Mouse (Mus musculus): ENCODE data around the gene Tmem198. TPM values are rescaled to one million over a fixed set of nuclear protein-coding genes. Genes with fewer than 3 reads are reported as not detected.

Gene Tmem198
- polyA plus RNA-seq, 1 experiment from 2014 or later: not detected

GRCm38 (mm10) chr1:75510154-75510553 is 30.8 kb downstream of the Tmem198 start:
- 51% methylated on average over 5 of the region's 5 CpGs for WGBS (ENCODE audit: missing documents)
- H3K79me2 ChIP-seq (ENCODE audit: inconsistent target): no peaks in the 10 kb centered on the region
- H3K27ac ChIP-seq: no peak overlapping the region
- H3K36me3 ChIP-seq (ENCODE audit: inconsistent target): no peaks in the 10 kb centered on the region
- no peak overlapping the region for H3K4me3 ChIP-seq (ENCODE audit: inconsistent target)

GRCm38 (mm10) chr1:75511437-75512210 is 32.3 kb downstream of the Tmem198 start:
- WGBS (ENCODE audit: missing documents): 88% methylated on average over 4 of the region's 4 CpGs
- Histone ChIP-seq H3K27ac (no peak overlapping the region), H3K4me3 (ENCODE audit: inconsistent target) (no peak overlapping the region), H3K36me3 (ENCODE audit: inconsistent target) (no peaks in the 10 kb centered on the region), H3K79me2 (ENCODE audit: inconsistent target) (no peaks in the 10 kb centered on the region)

- 89% methylated on average over 3 of the region's 3 CpGs for WGBS (ENCODE audit: missing documents)
- no peaks in the 10 kb centered on the region for H3K79me2 ChIP-seq (ENCODE audit: inconsistent target)
- no peaks in the 10 kb centered on the region for H3K36me3 ChIP-seq (ENCODE audit: inconsistent target)
- no peak overlapping the region for H3K27ac ChIP-seq
- no peak overlapping the region for H3K4me3 ChIP-seq (ENCODE audit: inconsistent target)
Observed at GRCm38 (mm10) chr1:75512550-75512949, 33.2 kb downstream of the Tmem198 start.

GRCm38 (mm10) chr1:75516703-75517380 is 37.5 kb downstream of the Tmem198 start:
- H3K36me3 ChIP-seq (ENCODE audit: inconsistent target): no peaks in the 10 kb centered on the region
- WGBS (ENCODE audit: missing documents): 93% methylated on average over 15 of the region's 15 CpGs
- H3K4me3 ChIP-seq (ENCODE audit: inconsistent target): no peak overlapping the region
- no peak overlapping the region for H3K27ac ChIP-seq
- H3K79me2 ChIP-seq (ENCODE audit: inconsistent target): peaks cover 2% of the 10 kb centered on the region; the same call in 1 of the 2 replicates

- Histone ChIP-seq H3K79me2 (ENCODE audit: inconsistent target) (peaks cover 13% of the 10 kb centered on the region; the same call in 1 of the 2 replicates), H3K36me3 (ENCODE audit: inconsistent target) (no peaks in the 10 kb centered on the region), H3K4me3 (ENCODE audit: inconsistent target) (no peak overlapping the region), H3K27ac (no peak overlapping the region)
- 96% methylated on average over 3 of the region's 4 CpGs for WGBS (ENCODE audit: missing documents)
Observed at GRCm38 (mm10) chr1:75517984-75518383, 38.7 kb downstream of the Tmem198 start.

GRCm38 (mm10) chr1:75518427-75518826 is 39.1 kb downstream of the Tmem198 start:
- Histone ChIP-seq H3K36me3 (ENCODE audit: inconsistent target) (no peaks in the 10 kb centered on the region), H3K4me3 (ENCODE audit: inconsistent target) (no peak overlapping the region), H3K27ac (no peak overlapping the region), H3K79me2 (ENCODE audit: inconsistent target) (peaks cover 17% of the 10 kb centered on the region; the same call in 1 of the 2 replicates)
- WGBS (ENCODE audit: missing documents): 94% methylated on average over 4 of the region's 4 CpGs

- Histone ChIP-seq H3K36me3 (ENCODE audit: inconsistent target) (no peaks in the 10 kb centered on the region), H3K79me2 (ENCODE audit: inconsistent target) (peaks cover 29% of the 10 kb centered on the region; the same call in 1 of the 2 replicates), H3K4me3 (ENCODE audit: inconsistent target) (no peak overlapping the region), H3K27ac (no peak overlapping the region)
- WGBS (ENCODE audit: missing documents): 93% methylated on average over 5 of the region's 5 CpGs
Observed at GRCm38 (mm10) chr1:75519576-75519975, 40.2 kb downstream of the Tmem198 start.

- Histone ChIP-seq H3K79me2 (ENCODE audit: inconsistent target) (peaks cover 41% of the 10 kb centered on the region; the same call in 1 of the 2 replicates), H3K36me3 (ENCODE audit: inconsistent target) (peaks cover 15% of the 10 kb centered on the region; the same call in 1 of the 2 replicates), H3K4me3 (ENCODE audit: inconsistent target) (peak within 1 kb of the TSS; percentile 86), H3K27ac (peak within 1 kb of the TSS; percentile 95)
- under 1% methylated on average over 46 of the region's 46 CpGs for WGBS (ENCODE audit: missing documents)
Observed at GRCm38 (mm10) chr1:75521321-75522031, 42.1 kb downstream of the Tmem198 start, which contains the start of gene Stk11ip. Gene Stk11ip (plus strand): TSS chr1:75521529.

GRCm38 (mm10) chr1:75524679-75525078 is 45.3 kb downstream of the Tmem198 start:
- Histone ChIP-seq H3K4me3 (ENCODE audit: inconsistent target) (no peak overlapping the region), H3K79me2 (ENCODE audit: inconsistent target) (peaks cover 41% of the 10 kb centered on the region; the same call in 1 of the 2 replicates), H3K27ac (no peak overlapping the region), H3K36me3 (ENCODE audit: inconsistent target) (peaks cover 47% of the 10 kb centered on the region)
- 76% methylated on average over 7 of the region's 7 CpGs for WGBS (ENCODE audit: missing documents)

GRCm38 (mm10) chr1:75530546-75530945 is 51.2 kb downstream of the Tmem198 start:
- WGBS (ENCODE audit: missing documents): 90% methylated on average over 4 of the region's 4 CpGs
- peaks cover 2% of the 10 kb centered on the region; the same call in 1 of the 2 replicates for H3K79me2 ChIP-seq (ENCODE audit: inconsistent target)
- H3K4me3 ChIP-seq (ENCODE audit: inconsistent target): no peak overlapping the region
- no peak overlapping the region for H3K27ac ChIP-seq
- H3K36me3 ChIP-seq (ENCODE audit: inconsistent target): peaks cover 79% of the 10 kb centered on the region

- 80% methylated on average over 19 of the region's 19 CpGs for WGBS (ENCODE audit: missing documents)
- Histone ChIP-seq H3K36me3 (ENCODE audit: inconsistent target) (peaks cover 72% of the 10 kb centered on the region), H3K4me3 (ENCODE audit: inconsistent target) (no peak overlapping the region)
Observed at GRCm38 (mm10) chr1:75532280-75533172, 53.2 kb downstream of the Tmem198 start.

GRCm38 (mm10) chr1:75533325-75534252 is 54.3 kb downstream of the Tmem198 start:
- peaks cover 61% of the 10 kb centered on the region for H3K36me3 ChIP-seq (ENCODE audit: inconsistent target)
- WGBS (ENCODE audit: missing documents): 94% methylated on average over 18 of the region's 19 CpGs
- H3K27ac ChIP-seq: no peak overlapping the region
- no peaks in the 10 kb centered on the region for H3K79me2 ChIP-seq (ENCODE audit: inconsistent target)
- H3K4me3 ChIP-seq (ENCODE audit: inconsistent target): no peak overlapping the region

More at GRCm38 (mm10) chr1:75532280-75533172, 53.2 kb downstream of the Tmem198 start:
- Histone ChIP-seq H3K27ac (peak overlapping the region; percentile 10; the same call in 1 of the 2 replicates), H3K79me2 (ENCODE audit: inconsistent target) (no peaks in the 10 kb centered on the region)
